Mouse (Mus musculus): ENCODE results near the gene Actn4. TPM values are rescaled to one million over a fixed set of nuclear protein-coding genes. Genes with fewer than 3 reads are reported as not detected.

Gene Actn4
- total RNA-seq, 1 experiment = 566 TPM

DNA sequence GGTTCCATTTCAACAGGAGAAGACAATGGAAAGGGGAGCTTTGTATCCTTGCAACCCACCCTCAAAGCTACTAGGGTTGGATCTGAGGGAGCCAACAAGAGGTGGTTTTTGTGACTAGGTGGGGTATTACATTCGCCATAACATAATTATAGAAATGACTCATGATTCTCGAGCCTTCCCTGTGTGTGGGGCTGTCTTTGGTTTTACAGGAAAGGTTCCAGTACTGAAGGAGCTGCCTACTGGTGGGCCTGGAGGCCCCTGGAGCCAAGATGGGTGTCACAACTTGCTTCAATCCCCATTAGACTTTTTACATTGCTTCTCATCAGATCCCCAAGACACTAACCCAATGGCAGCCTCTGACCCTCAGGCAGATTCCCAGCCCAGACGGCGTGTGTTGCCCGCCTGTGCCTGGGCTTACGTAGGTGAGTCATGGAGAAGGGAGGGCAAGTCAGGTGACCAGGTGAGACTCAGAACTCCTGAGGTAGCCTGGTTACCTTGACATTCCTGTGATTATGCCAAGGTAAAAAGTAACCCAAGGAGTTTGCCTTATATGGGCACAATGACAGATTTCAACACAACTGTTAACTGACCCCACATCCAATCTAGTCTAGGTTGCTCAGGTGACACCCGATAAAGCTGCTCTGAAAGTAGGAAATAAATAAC is 31.0 kb downstream of the Actn4 start:
- Histone ChIP-seq H3K36me3 (ENCODE audit: control insufficient read depth, insufficient read depth, low read length, poor library complexity, severe bottlenecking) (peaks cover 30% of the 10 kb centered on the region), H3K9ac (ENCODE audit: insufficient read depth, low read depth, low read length, poor library complexity, severe bottlenecking) (no peak overlapping the region; the same call in 1 of the 2 replicates), H3K27ac (ENCODE audit: insufficient read depth, low read depth, low read length, poor library complexity, severe bottlenecking) (no peak overlapping the region), H3K9me3 (ENCODE audit: control insufficient read depth, insufficient read depth, low read depth, low read length) (no peaks in the 10 kb centered on the region), H3K4me1 (ENCODE audit: control insufficient read depth in 2 of 2, insufficient read depth in 2 of 2, low read length in 2 of 2, poor library complexity in 1 of 2) (peaks cover 29 to 54% of the 10 kb centered on the region in 2 experiments), H3K4me3 (ENCODE audit: insufficient read depth in 1 of 2, low read depth in 1 of 2, low read length in 2 of 2, poor library complexity in 1 of 2, severe bottlenecking in 1 of 2) (no peak overlapping the region)
- in situ Hi-C loops (cut with MboI; ENCODE audit: low sequenced_read_pairs in 2 of 2, unreplicated experiment in 2 of 2) = no loop called here
- TF ChIP-seq MAFK (IDR thresholded peaks at IDR 0.05; ENCODE audit: insufficient read depth, low read depth, low read length) (no peak), CHD2 (IDR thresholded peaks at IDR 0.05; ENCODE audit: low read depth, low read length) (no peak), ZC3H11A (IDR thresholded peaks at IDR 0.05; ENCODE audit: borderline replicate concordance, low read depth, low read length) (no peak)
- DNase-seq (ENCODE audit: low read depth, low spot score) = no peak

DNA sequence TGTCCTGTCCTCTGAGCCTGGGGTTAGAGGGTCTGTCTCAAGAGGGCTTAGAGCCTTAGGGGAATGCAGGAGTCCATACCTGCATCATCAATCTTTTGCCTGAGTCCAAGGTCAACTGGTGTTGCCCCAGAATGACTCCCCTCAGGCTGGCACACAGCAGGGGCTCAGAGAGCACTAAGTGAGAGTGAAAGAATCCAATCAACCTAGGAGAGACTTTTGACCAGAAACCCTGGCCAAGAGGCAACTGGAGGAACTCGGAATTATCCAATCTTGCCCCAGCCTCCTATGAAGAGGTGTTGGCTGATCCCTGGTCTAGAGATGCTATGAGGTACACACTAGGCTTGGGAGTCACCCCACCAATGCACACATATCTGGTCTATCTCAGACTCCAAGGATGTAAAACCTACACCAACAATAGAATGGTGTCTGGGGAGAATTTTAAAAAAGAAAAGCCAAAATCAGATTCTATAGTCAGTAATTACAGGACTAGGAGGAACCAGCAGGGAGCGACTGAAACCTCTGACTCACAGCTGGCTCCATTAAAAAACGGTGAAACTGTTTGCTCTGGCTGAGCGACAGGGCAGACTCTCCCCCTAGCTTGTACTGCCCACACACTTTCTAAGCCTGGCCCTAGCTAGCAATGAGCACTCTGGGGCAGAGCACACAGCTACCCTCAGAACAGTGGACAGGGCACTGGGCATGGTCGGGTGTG is 31.7 kb downstream of the Actn4 start:
- Histone ChIP-seq H3K9ac (ENCODE audit: insufficient read depth, low read depth, low read length, poor library complexity, severe bottlenecking) (no peak overlapping the region; the same call in 1 of the 2 replicates), H3K4me3 (ENCODE audit: insufficient read depth in 1 of 2, low read depth in 1 of 2, low read length in 2 of 2, poor library complexity in 1 of 2, severe bottlenecking in 1 of 2) (no peak overlapping the region), H3K9me3 (ENCODE audit: control insufficient read depth, insufficient read depth, low read depth, low read length) (no peaks in the 10 kb centered on the region), H3K27ac (ENCODE audit: insufficient read depth, low read depth, low read length, poor library complexity, severe bottlenecking) (no peak overlapping the region; the same call in 1 of the 2 replicates), H3K4me1 (ENCODE audit: control insufficient read depth in 2 of 2, insufficient read depth in 2 of 2, low read length in 2 of 2, poor library complexity in 1 of 2) (peaks cover 30 to 55% of the 10 kb centered on the region in 2 experiments), H3K36me3 (ENCODE audit: control insufficient read depth, insufficient read depth, low read length, poor library complexity, severe bottlenecking) (peaks cover 27% of the 10 kb centered on the region)
- in situ Hi-C loops (cut with MboI; ENCODE audit: low sequenced_read_pairs in 2 of 2, unreplicated experiment in 2 of 2) = no loop called here
- TF ChIP-seq ZNF384 (IDR thresholded peaks at IDR 0.05; ENCODE audit: low read depth, low read length) (no peak), CHD2 (IDR thresholded peaks at IDR 0.05; ENCODE audit: low read depth, low read length) (no peak), MAFK (IDR thresholded peaks at IDR 0.05; ENCODE audit: insufficient read depth, low read depth, low read length) (no peak), HCFC1 (IDR thresholded peaks at IDR 0.05; ENCODE audit: borderline replicate concordance, insufficient read depth, low read length) (no peak), ZC3H11A (IDR thresholded peaks at IDR 0.05; ENCODE audit: borderline replicate concordance, low read depth, low read length) (no peak)
- DNase-seq (ENCODE audit: low read depth, low spot score) = no peak

GRCm38 (mm10) chr7:28929381-28929780 is 32.8 kb downstream of the Actn4 start:
- in situ Hi-C loops (cut with MboI; ENCODE audit: low sequenced_read_pairs in 2 of 2, unreplicated experiment in 2 of 2) = no loop called here
- peaks cover 31 to 61% of the 10 kb centered on the region in 2 experiments for H3K4me1 ChIP-seq (ENCODE audit: control insufficient read depth in 2 of 2, insufficient read depth in 2 of 2, low read length in 2 of 2, poor library complexity in 1 of 2)

GRCm38 (mm10) chr7:28926172-28926571 is 36.0 kb downstream of the Actn4 start:
- H3K9ac ChIP-seq (ENCODE audit: insufficient read depth, low read depth, low read length, poor library complexity, severe bottlenecking) = no peak overlapping the region
- TF ChIP-seq HCFC1 (IDR thresholded peaks at IDR 0.05; ENCODE audit: borderline replicate concordance, insufficient read depth, low read length) = no peak
- no peak for TF ChIP-seq ZC3H11A (IDR thresholded peaks at IDR 0.05; ENCODE audit: borderline replicate concordance, low read depth, low read length)
- no peak for TF ChIP-seq ZNF384 (IDR thresholded peaks at IDR 0.05; ENCODE audit: low read depth, low read length)
- no peak for TF ChIP-seq MAFK (IDR thresholded peaks at IDR 0.05; ENCODE audit: insufficient read depth, low read depth, low read length)
- TF ChIP-seq CHD2 (IDR thresholded peaks at IDR 0.05; ENCODE audit: low read depth, low read length) = no peak
- H3K27ac ChIP-seq (ENCODE audit: insufficient read depth, low read depth, low read length, poor library complexity, severe bottlenecking) = no peak overlapping the region
- H3K4me3 ChIP-seq (ENCODE audit: insufficient read depth in 1 of 2, low read depth in 1 of 2, low read length in 2 of 2, poor library complexity in 1 of 2, severe bottlenecking in 1 of 2) = no peak overlapping the region
- DNase-seq (ENCODE audit: low read depth, low spot score) = no peak
- H3K4me1 ChIP-seq (ENCODE audit: control insufficient read depth in 2 of 2, insufficient read depth in 2 of 2, low read length in 2 of 2, poor library complexity in 1 of 2) = peaks cover 26 to 56% of the 10 kb centered on the region in 2 experiments
- in situ Hi-C loops (cut with MboI; ENCODE audit: low sequenced_read_pairs in 2 of 2, unreplicated experiment in 2 of 2) = no loop called here
- H3K9me3 ChIP-seq (ENCODE audit: control insufficient read depth, insufficient read depth, low read depth, low read length) = no peaks in the 10 kb centered on the region
- peaks cover 35% of the 10 kb centered on the region for H3K36me3 ChIP-seq (ENCODE audit: control insufficient read depth, insufficient read depth, low read length, poor library complexity, severe bottlenecking)

More at GRCm38 (mm10) chr7:28929381-28929780, 32.8 kb downstream of the Actn4 start:
- no peak for DNase-seq (ENCODE audit: low read depth, low spot score)
- Histone ChIP-seq H3K9me3 (ENCODE audit: control insufficient read depth, insufficient read depth, low read depth, low read length) (no peaks in the 10 kb centered on the region), H3K9ac (ENCODE audit: insufficient read depth, low read depth, low read length, poor library complexity, severe bottlenecking) (no peak overlapping the region), H3K4me3 (ENCODE audit: insufficient read depth in 1 of 2, low read depth in 1 of 2, low read length in 2 of 2, poor library complexity in 1 of 2, severe bottlenecking in 1 of 2) (no peak overlapping the region), H3K36me3 (ENCODE audit: control insufficient read depth, insufficient read depth, low read length, poor library complexity, severe bottlenecking) (peaks cover 31% of the 10 kb centered on the region), H3K27ac (ENCODE audit: insufficient read depth, low read depth, low read length, poor library complexity, severe bottlenecking) (peak overlapping the region; percentile 44; the same call in 1 of the 2 replicates)
- TF ChIP-seq HCFC1 (IDR thresholded peaks at IDR 0.05; ENCODE audit: borderline replicate concordance, insufficient read depth, low read length) = no peak
- no peak for TF ChIP-seq ZNF384 (IDR thresholded peaks at IDR 0.05; ENCODE audit: low read depth, low read length)
- no peak for TF ChIP-seq CHD2 (IDR thresholded peaks at IDR 0.05; ENCODE audit: low read depth, low read length)
- no peak for TF ChIP-seq ZC3H11A (IDR thresholded peaks at IDR 0.05; ENCODE audit: borderline replicate concordance, low read depth, low read length)
- no peak for TF ChIP-seq MAFK (IDR thresholded peaks at IDR 0.05; ENCODE audit: insufficient read depth, low read depth, low read length)
